Mouse (Mus musculus) bone marrow, adult 2 months (tissue): ENCODE results near the gene Pmm2. TPM values are rescaled to one million over a fixed set of nuclear protein-coding genes. Genes with fewer than 3 reads are reported as not detected.

ENCODE experiments used
- H3K27ac ChIP-seq: fragments of 200-500 bp; 2 replicates; pipeline ENCODE4 v1.5.1; 2012; ENCODE audit warnings: low read depth, mild to moderate bottlenecking, control low read depth, inconsistent platforms, low read length; ENCODE audit not compliant: control insufficient read depth, poor library complexity, insufficient read depth
- H3K4me1 ChIP-seq: fragments of 200-500 bp; 2 replicates; pipeline ENCODE4 v1.6.1; 2011; ENCODE audit warnings: low read length; ENCODE audit not compliant: control insufficient read depth, insufficient read depth
- H3K4me3 ChIP-seq: fragments of 200-500 bp; replicated peaks from 2 replicates; pipeline ENCODE3; 2011; ENCODE audit warnings: mild to moderate bottlenecking, low read depth, low read length, control low read depth; ENCODE audit not compliant: control insufficient read depth
- CTCF ChIP-seq: fragments of 200-500 bp; IDR thresholded peaks from 2 replicates; pipeline ENCODE4 v1.5.1; 2011; ENCODE audit warnings: low read length, control low read depth; ENCODE audit not compliant: control insufficient read depth, insufficient read depth
- POLR2A ChIP-seq: fragments of 200-500 bp; IDR thresholded peaks from 2 replicates; pipeline ENCODE4 v1.6.1; 2011; ENCODE audit warnings: low read depth, mild to moderate bottlenecking, control low read depth, low read length, borderline replicate concordance; ENCODE audit not compliant: control insufficient read depth
- WGBS: fragments of 180-500 bp; shearing (Covaris S2); methylation state at CpG from one replicate; pipeline ENCODE4 v1.1.7; 2018; 5-methylcytosine and 5-hydroxymethylcytosine counted together
- polyA plus RNA-seq: library from polyadenylated mRNA; stranded (reverse); fragments of >200 nt; gene quantifications from 2 replicates; pipeline ENCODE4 v1.2.4, GENCODE M21; 2011; ENCODE audit warnings: low replicate concordance; ENCODE audit not compliant: missing spikeins, insufficient read depth, insufficient read length

Pmm2 gene
- polyA plus RNA-seq, 1 experiment: 41.4 TPM

- peaks cover 3% of the 10 kb centered on the region for H3K4me1 ChIP-seq
- no peak for TF ChIP-seq POLR2A
- no peak for TF ChIP-seq CTCF
- H3K27ac ChIP-seq: peak overlapping the region; percentile 87
- 76% methylated on average over 3 of the region's 3 CpGs for WGBS
- H3K4me3 ChIP-seq: no peak overlapping the region
Observed at GRCm38 (mm10) chr16:8613447-8613846, 24.0 kb upstream of the Pmm2 start.

GRCm38 (mm10) chr16:8619659-8620314, 17.7 kb upstream of the Pmm2 start:
- Histone ChIP-seq H3K4me1 (no peaks in the 10 kb centered on the region), H3K27ac (no peak overlapping the region), H3K4me3 (no peak overlapping the region)
- no peak for TF ChIP-seq CTCF
- TF ChIP-seq POLR2A: no peak
- WGBS: 79% methylated on average over 10 of the region's 10 CpGs

- Histone ChIP-seq H3K27ac (no peak overlapping the region), H3K4me1 (no peaks in the 10 kb centered on the region), H3K4me3 (no peak overlapping the region)
- TF ChIP-seq POLR2A: no peak
- TF ChIP-seq CTCF: no peak
- 87% methylated on average over 16 of the region's 16 CpGs for WGBS
Observed at GRCm38 (mm10) chr16:8620315-8621115, 17.0 kb upstream of the Pmm2 start.

- Histone ChIP-seq H3K4me3 (no peak overlapping the region), H3K27ac (no peak overlapping the region), H3K4me1 (no peaks in the 10 kb centered on the region)
- TF ChIP-seq CTCF: no peak
- TF ChIP-seq POLR2A: no peak
- 68% methylated on average over 2 of the region's 2 CpGs for WGBS
Observed at GRCm38 (mm10) chr16:8630419-8630818, 7.1 kb upstream of the Pmm2 start.

- TF ChIP-seq POLR2A (no peak), CTCF (no peak)
- WGBS: 21% methylated on average over 5 of the region's 5 CpGs
- H3K4me3 ChIP-seq: no peak overlapping the region
- no peaks in the 10 kb centered on the region for H3K4me1 ChIP-seq
- no peak overlapping the region for H3K27ac ChIP-seq
Observed at GRCm38 (mm10) chr16:8631428-8631827, 6.0 kb upstream of the Pmm2 start.

- Histone ChIP-seq H3K4me3 (peak overlapping the region; percentile 92), H3K27ac (peak overlapping the region; percentile 89), H3K4me1 (no peaks in the 10 kb centered on the region; the same call in 1 of the 2 replicates)
- TF ChIP-seq CTCF: no peak
- TF ChIP-seq POLR2A: no peak
- WGBS: under 1% methylated on average over 13 of the region's 13 CpGs
Observed at GRCm38 (mm10) chr16:8636867-8637216, 632 bp upstream of the Pmm2 start.

- no peak for TF ChIP-seq CTCF
- no peak for TF ChIP-seq POLR2A
- H3K27ac ChIP-seq: peak overlapping the region; percentile 89
- 22% methylated on average over 7 of the region's 7 CpGs for WGBS
- no peaks in the 10 kb centered on the region; the same call in 1 of the 2 replicates for H3K4me1 ChIP-seq
- peak overlapping the region; percentile 92 for H3K4me3 ChIP-seq
Observed at GRCm38 (mm10) chr16:8638131-8638530, 657 bp downstream of the Pmm2 start.

- no peak overlapping the region for H3K27ac ChIP-seq
- WGBS: 44% methylated on average over 11 of the region's 11 CpGs
- H3K4me3 ChIP-seq: no peak overlapping the region
- TF ChIP-seq POLR2A (no peak), CTCF (no peak)
- H3K4me1 ChIP-seq: no peaks in the 10 kb centered on the region; the same call in 1 of the 2 replicates
Observed at GRCm38 (mm10) chr16:8639466-8640191, 2.2 kb downstream of the Pmm2 start.
